Mouse (Mus musculus) layer of hippocampus, adult 6 months (tissue): ENCODE measurements around the gene Wfdc17. TPM values are rescaled to one million over a fixed set of nuclear protein-coding genes. Genes with fewer than 3 reads are reported as not detected.

Experiments
- long read RNA-seq, 2 experiments: library from polyadenylated mRNA; unstranded; transcript quantifications; one replicate each; pipeline ENCODE4 v2.0.0; 2019 to 2020
- polyA plus RNA-seq: library from polyadenylated mRNA; unstranded; fragments of <200 nt; fragmentation: Nextera tagmentation; gene quantifications from 2 replicates; pipeline ENCODE4 v1.2.3, GENCODE M21; 2021

Wfdc17 gene
- polyA plus RNA-seq, result 1.8 and 2.6 TPM in 2 replicates
- long read RNA-seq, experiment 1, partial matches to known transcripts, result 0 of 1 reads
- long read RNA-seq, experiment 1, other reads (novel, unspliced or antisense), result 0 of 1 reads
- long read RNA-seq, experiment 2, result 0 reads

GRCm38 (mm10) chr11:83703705-83704104, at the start of gene Wfdc17:
Gene Wfdc17, plus strand, starts transcription at chr11:83703991.

GRCm38 (mm10) chr11:83662204-83662603, 41.6 kb upstream of the Wfdc17 start, which contains the start of gene Ccl4:
Gene Ccl4, plus strand, starts transcription at chr11:83662584.

GRCm38 (mm10) chr11:83708715-83709114, 4.9 kb downstream of the Wfdc17 start, which contains the start of gene Wfdc18:
Gene Wfdc18, plus strand, starts transcription at chr11:83709015.

GRCm38 (mm10) chr11:83746681-83747080, 42.9 kb downstream of the Wfdc17 start, which contains the start of gene Wfdc21:
Gene Wfdc21, plus strand, starts transcription at chr11:83746940.

GRCm38 (mm10) chr11:83753581-83754181, 49.9 kb downstream of the Wfdc17 start, which contains the start of gene Heatr6:
Gene Heatr6, plus strand, starts transcription at chr11:83753696.

Other genes starting within 250 kb of the Wfdc17 start
- 0.80 and 0.95 TPM in 2 replicates for gene Mmp28, start 240.9 kb upstream of the Wfdc17 start, polyA plus RNA-seq
- 0.56 and 1.3 TPM in 2 replicates for gene Taf15, start 230.9 kb upstream of the Wfdc17 start, polyA plus RNA-seq
- not detected in 2 replicates for gene Heatr9, start 181.8 kb upstream of the Wfdc17 start, polyA plus RNA-seq
- gene Ccl5, start 173.5 kb upstream of the Wfdc17 start, polyA plus RNA-seq, result 1.1 and 4.9 TPM in 2 replicates
- 0.89 and 1.9 TPM in 2 replicates for gene Ccl9, start 125.4 kb upstream of the Wfdc17 start, polyA plus RNA-seq
- 2.1 and 2.5 TPM in 2 replicates for gene Ccl6, start 110.9 kb upstream of the Wfdc17 start, polyA plus RNA-seq
- not detected in 2 replicates for gene Rpl9-ps1, start 58.4 kb upstream of the Wfdc17 start, polyA plus RNA-seq
- 1.1 and 1.3 TPM in 2 replicates for gene Ccl3, start 54.6 kb upstream of the Wfdc17 start, polyA plus RNA-seq
- gene Ccl4, start 41.4 kb upstream of the Wfdc17 start, polyA plus RNA-seq, result 1.2 and 1.3 TPM in 2 replicates
- gene Wfdc18, start 5.0 kb downstream of the Wfdc17 start, polyA plus RNA-seq, result 7.8 and 8.6 TPM in 2 replicates
- not detected in 2 replicates for gene Wfdc21, start 42.9 kb downstream of the Wfdc17 start, polyA plus RNA-seq
- 6.9 and 7.2 TPM in 2 replicates for gene Heatr6, start 49.7 kb downstream of the Wfdc17 start, polyA plus RNA-seq
- 0.78 and 1.0 TPM in 2 replicates for gene Hnf1b, start 146.1 kb downstream of the Wfdc17 start, polyA plus RNA-seq
- gene Ddx52, start 238.1 kb downstream of the Wfdc17 start, polyA plus RNA-seq, result 10.5 and 10.9 TPM in 2 replicates